Mouse (Mus musculus) fat pad, adult 2 months (tissue): ENCODE results near the gene Nkpd1.
"Not testable (repeated sequence)": the region's sequence is repeated elsewhere in the genome, so short reads cannot be mapped to it uniquely, and the experiment has no call there.

Source experiments
- DNase-seq: peaks from one replicate; pipeline ENCODE4 v3.0.0-alpha.2; 2011; ENCODE audit warnings: low read depth, low spot score; ENCODE audit errors: extremely low read depth

Nkpd1 gene

GRCm38 (mm10) chr7:19503481-19504068, 14.1 kb upstream of the Nkpd1 start:
- peak; percentile 34 for DNase-seq

- DNase-seq = no peak
These were observed 11.3 kb upstream of the Nkpd1 start for GRCm38 (mm10) chr7:19506326-19506725.

- no peak for DNase-seq
These were observed 10.5 kb upstream of the Nkpd1 start for GRCm38 (mm10) chr7:19506969-19507611.

GRCm38 (mm10) chr7:19507612-19507981, 10.0 kb upstream of the Nkpd1 start:
- DNase-seq = no peak

- DNase-seq = peak; percentile 63
These were observed 9.3 kb upstream of the Nkpd1 start, which contains the start of the genes Bloc1s3 and Trappc6a for GRCm38 (mm10) chr7:19508150-19508923. Gene Bloc1s3, minus strand, starts transcription at chr7:19508367. Gene Trappc6a, plus strand, starts transcription at chr7:19508395.

- DNase-seq = no peak
These were observed 8.6 kb upstream of the Nkpd1 start for GRCm38 (mm10) chr7:19508924-19509568.

GRCm38 (mm10) chr7:19509786-19510185, 7.9 kb upstream of the Nkpd1 start:
- no peak for DNase-seq

- DNase-seq = not testable (repeated sequence)
These were observed 5.7 kb upstream of the Nkpd1 start for GRCm38 (mm10) chr7:19511934-19512333.

- no peak for DNase-seq
These were observed 5.3 kb upstream of the Nkpd1 start for GRCm38 (mm10) chr7:19512353-19512752.

GRCm38 (mm10) chr7:19520032-19520431, 2.4 kb downstream of the Nkpd1 start:
- DNase-seq = no peak

GRCm38 (mm10) chr7:19523017-19523756, 5.5 kb downstream of the Nkpd1 start:
- DNase-seq = no peak

GRCm38 (mm10) chr7:19523757-19524419, 6.2 kb downstream of the Nkpd1 start:
- DNase-seq = no peak

GRCm38 (mm10) chr7:19524420-19525104, 6.9 kb downstream of the Nkpd1 start:
- no peak for DNase-seq

GRCm38 (mm10) chr7:19525105-19525481, 7.5 kb downstream of the Nkpd1 start:
- DNase-seq = peak; percentile 25

GRCm38 (mm10) chr7:19531077-19531476, 13.4 kb downstream of the Nkpd1 start:
- no peak for DNase-seq

- DNase-seq = no peak
These were observed 14.6 kb downstream of the Nkpd1 start for GRCm38 (mm10) chr7:19532240-19532639.

GRCm38 (mm10) chr7:19534676-19535075, 17.0 kb downstream of the Nkpd1 start:
- DNase-seq = no peak

- DNase-seq = no peak
These were observed 23.3 kb downstream of the Nkpd1 start for GRCm38 (mm10) chr7:19540771-19541566.

- no peak for DNase-seq
These were observed 24.1 kb downstream of the Nkpd1 start for GRCm38 (mm10) chr7:19541681-19542154.
